Mouse (Mus musculus): ENCODE data around the gene Maats1. TPM values are rescaled to one million over a fixed set of nuclear protein-coding genes. Genes with fewer than 3 reads are reported as not detected.
"Not testable (repeated sequence)": the region's sequence is repeated elsewhere in the genome, so short reads cannot be mapped to it uniquely, and the experiment has no call there.

Gene Maats1
- total RNA-seq, 2 experiments from 2014 or later: 0.89 to 1.0 TPM

DNA sequence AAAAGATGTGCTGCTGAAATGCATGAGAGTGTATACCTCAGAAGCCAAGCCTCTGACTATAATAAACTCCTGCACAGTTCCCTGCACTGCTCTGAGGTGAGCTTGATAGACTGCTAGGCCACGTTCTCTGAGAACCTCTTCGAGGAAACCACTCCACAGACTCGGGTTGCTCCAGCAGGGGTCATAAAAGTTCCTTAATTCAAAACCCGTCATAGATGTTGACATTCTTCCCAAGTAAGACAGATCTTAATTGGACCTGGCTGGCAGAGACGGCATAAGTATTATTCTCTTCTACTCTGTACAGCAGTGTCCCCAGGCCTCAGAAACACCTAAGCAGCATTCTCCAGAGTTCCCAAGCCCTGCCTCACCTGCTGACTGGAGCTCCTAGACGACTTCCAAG lies 9.0 kb upstream of the Maats1 start:
- intact Hi-C loops (cut with DNase I): no loop called here

DNA sequence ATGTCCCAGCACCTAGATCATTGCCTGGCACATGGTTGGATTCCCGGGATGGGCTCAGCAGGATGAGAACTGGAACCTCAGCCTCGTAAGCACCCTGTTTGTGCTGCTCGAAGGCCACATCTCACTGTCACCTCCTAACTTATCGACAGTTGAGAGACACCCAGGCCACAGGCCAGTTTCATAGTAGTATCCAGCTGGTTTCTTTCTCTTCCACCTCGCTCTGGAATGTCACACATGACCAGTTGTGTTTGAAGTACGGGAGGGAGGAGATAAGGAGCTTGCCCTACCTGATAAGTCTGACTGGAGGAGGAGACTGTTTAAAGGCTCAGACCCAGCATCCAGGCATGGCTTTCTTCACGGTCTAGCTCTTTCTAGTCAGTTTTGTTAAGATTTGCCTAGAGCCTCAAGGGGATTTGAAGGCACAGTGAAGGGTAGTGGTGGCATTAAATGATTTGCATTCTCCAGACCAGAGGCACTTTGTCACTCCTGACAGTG lies 8.5 kb upstream of the Maats1 start:
- intact Hi-C loops (cut with DNase I): no loop called here
- no peak for DNase-seq

More for the DNA sequence above, 9.0 kb upstream of the Maats1 start:
- DNase-seq: no peak

DNA sequence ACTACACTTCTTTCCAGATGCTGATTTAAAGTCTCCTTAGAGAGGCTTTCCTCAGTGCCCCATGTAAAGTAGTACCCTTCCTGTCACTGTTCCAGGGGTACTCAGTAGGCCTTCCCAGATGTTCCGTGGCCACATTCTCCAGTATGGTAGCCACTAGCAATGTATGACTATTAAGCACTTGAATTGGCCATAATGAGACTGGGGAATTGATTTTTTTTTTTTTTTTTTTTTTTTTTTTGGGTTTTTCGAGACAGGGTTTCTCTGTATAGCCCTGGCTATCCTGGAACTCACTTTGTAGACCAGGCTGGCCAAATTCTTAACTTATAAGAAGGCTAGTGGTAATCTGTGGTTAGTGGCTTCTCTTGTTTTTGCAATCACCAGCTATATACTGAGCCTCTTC lies 7.9 kb upstream of the Maats1 start:
- DNase-seq: no peak
- intact Hi-C loops (cut with DNase I): loop anchor here (5.0 kb wide), 1 partner anchor 157 kb away; no protein-coding TSS in a partner anchor

DNA sequence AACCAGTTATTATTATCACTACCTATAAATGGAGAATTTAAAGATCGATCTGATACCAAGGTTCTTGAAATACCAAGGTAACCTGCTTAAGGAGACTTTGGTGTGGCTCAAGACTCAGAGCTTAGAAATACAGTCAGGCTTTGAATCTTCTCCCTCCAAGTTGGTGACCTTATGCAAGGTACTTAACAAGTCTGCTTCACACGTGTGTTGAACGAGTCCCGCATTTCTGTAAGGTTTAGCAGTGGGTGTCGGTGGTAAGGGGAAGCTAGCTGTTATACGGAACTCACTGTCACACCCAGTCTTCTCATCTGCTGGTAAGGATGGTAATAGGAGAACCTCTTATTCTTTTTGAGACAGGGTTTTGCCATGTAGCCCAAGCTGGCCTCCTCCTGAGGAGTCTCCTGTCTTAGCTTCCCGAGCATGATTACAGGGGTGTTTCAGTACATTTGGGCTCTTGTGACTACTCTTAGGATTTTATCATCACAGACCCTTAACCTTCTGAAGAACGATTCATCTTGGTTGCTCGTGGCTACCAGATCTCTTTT lies 6.3 kb upstream of the Maats1 start:
- intact Hi-C loops (cut with DNase I): loop anchor here (5.0 kb wide), 1 partner anchor 159 kb away; no protein-coding TSS in a partner anchor

DNA sequence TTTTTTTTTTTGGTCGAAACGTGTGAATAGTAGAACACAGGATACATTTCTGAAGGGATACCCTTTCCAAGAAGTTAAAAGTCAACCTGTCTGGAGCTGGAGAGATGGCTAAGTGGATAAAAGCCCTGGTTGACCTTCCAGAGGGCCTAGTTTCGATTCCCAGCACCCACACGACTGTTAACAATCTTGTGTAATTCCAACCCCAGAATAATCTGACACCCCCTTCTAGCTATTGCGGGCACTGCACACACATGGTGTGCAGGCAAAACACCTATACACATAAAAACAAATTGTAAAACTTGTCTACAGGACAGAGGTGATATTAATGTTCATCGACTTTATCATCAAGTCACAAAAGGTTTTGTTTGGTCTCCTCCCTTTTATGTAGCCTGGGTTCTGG lies 5.6 kb upstream of the Maats1 start:
- DNase-seq: no peak
- intact Hi-C loops (cut with DNase I): loop anchor here (5.0 kb wide), 1 partner anchor 160 kb away; no protein-coding TSS in a partner anchor

More for the DNA sequence above, 6.3 kb upstream of the Maats1 start:
- no peak for DNase-seq

DNA sequence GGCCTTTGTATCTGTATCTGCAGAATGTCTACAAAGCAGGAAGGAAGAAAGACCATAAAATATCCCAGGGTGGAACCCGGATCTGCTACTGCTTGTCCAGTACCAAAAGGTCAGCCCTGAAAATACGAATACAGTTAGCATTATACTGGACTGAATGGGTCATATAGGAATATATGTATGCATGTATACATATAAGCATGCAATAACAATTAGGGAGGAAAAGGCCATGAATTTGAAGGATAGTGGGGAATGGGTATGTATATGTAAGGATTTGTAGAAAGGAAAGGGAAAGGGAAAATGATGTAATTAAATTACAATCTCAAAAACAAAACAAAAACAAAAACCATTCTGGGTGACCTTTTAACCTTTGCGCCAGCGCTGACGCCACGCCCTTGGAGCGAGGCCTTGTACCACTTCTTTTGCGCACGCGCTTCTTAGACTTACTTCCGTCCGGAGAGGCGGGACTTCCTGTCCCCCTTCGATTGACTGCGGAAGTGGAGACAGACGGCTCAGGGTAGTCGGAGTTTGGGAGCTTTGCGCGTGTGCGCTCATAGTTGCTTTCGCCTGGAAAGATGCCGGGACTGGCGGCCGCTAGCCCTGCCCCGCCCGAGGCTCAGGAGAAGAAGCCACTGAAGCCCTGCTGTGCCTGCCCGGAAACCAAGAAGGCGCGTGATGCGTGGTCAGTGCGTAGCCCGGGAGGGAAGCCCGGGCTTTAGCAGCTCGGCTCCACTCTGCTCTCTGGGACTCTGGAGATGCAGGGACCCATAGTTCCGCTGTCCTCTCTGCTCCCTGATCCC lies 4.8 kb upstream of the Maats1 start, which contains the start of the genes Cox17 and Gm21987:
TSS of gene Cox17 (plus strand) at position 463 of the 797 bp plus-strand sequence.
TSS of gene Gm21987 (plus strand) at position 512 of the 797 bp plus-strand sequence.
- DNase-seq: peak; percentile 91
- intact Hi-C loops (cut with DNase I): loop anchor here (5.0 kb wide), 1 partner anchor 161 kb away; no protein-coding TSS in a partner anchor

DNA sequence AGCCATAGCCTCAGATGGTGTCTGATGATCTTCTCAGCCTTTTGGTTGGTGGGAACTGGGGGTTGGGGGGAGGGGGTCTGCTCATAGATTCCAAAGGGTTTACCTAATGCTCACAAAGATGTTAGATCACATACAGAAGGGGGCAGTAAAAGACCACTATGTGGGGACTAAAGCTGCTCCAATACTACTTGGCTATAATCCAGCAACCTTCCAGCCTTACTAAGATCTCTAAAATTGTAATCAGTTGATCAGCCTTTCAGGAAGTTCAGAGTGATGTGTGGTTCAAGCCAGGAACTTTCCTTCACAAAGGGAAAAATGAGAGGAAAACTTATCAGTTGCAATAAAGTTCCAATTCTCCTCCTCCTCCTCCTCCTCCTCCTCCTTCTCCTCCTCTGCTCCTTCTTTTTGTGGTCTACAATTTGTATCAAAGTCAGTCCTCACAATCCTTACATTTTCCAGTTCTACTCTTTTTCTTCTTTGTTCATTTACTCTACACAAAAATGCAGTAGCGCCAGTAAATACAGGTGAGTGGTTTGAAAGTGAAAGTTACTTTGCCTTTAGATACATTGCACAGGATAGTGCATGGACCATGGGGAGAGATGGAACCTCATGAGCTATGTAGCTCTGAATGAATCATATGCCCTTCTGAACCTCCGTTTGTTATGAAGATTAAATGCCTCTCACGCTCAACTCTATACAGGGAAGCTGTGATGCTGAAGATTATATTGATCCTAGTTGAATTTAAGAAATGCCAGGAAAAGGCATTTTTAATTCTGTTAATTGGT lies 3.2 kb upstream of the Maats1 start:
- peak; percentile 23 for DNase-seq
- intact Hi-C loops (cut with DNase I): loop anchor here (5.0 kb wide), 1 partner anchor 162 kb away; no protein-coding TSS in a partner anchor

DNA sequence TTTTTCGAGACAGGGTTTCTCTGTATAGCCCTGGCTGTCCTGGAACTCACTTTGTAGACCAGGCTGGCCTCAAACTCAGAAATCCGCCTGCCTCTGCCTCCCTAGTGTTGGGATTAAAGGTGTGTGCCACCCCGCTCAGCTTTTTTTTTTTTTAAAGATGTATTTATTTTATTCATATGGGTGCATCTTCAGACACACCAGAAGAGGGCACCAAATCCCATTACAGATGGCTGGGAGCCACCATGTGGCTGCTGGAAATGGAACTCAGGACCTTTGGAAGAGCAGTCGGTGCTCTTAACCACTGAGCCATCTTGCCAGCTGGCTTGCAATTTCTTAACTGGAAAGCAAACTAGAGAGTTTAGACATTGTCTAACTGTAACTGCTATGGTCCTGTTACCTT lies 3.9 kb downstream of the Maats1 start:
- intact Hi-C loops (cut with DNase I); DNase-seq: not testable (repeated sequence)

DNA sequence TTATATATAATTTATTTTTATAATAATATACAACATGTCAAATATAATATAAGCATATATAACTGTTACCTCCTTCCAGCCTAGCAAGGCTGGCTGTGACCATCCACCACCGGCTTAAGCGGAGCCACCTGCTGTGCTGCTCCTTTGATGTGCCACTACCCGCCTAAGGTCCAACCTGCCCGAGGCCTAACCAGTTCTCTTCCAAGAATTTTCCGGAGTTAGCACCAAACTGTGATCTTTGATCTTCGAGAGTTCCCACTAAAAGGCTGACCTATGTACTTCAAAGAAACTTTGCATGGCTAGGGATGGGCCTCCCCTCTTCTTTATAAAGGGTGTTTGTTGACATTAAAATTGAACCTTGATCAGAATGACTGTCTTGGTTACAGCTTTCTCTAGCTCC lies 7.5 kb downstream of the Maats1 start:
- intact Hi-C loops (cut with DNase I): no loop called here
- no peak for DNase-seq

DNA sequence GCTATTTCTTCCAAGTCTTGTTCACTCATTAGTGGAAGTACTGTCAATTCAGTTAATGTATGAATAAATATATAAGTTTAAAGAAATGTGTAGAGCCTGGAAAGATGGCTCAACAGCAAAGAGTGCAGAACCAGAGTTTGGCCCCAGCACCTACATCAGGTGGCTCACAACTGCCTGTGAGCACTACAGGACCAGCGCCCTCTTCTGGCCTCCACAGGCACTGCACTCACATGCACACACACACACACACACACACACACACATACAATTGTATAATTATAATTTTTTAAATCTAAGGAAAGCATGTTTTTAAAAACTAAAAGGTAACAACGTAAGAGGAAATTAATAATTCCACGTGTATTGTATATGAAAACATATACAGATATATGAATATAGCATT lies 12.6 kb downstream of the Maats1 start:
- no peak for DNase-seq
- intact Hi-C loops (cut with DNase I): no loop called here

DNA sequence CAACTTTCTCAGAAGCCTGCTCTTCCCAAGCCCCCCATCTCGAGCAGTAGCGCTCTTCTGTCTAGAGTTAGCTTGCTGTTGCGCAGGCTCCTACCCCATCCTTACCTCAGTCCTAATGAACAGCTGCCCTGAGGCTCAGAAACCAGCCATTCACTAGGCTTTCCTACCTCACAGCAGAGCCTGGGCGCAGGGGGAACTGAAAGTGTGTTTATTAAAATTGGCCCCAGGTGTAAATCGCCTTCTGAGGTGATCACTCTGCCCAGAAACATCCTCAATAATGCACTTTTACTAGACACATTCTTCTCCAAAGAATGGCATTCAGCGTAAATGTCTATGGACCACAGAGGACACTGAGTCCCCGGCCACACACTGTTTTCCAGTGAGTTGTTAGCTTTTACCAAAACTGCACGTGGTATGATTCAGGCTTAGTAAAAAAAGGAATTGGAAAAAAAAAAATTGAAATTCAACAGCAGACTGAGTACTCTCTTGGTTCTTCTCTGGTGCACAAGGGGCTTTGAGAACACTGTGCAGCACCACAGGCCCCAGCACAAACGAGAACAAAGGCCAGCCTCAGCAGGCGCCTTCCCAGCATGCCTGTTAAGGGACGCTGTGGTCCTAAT lies 15.1 kb downstream of the Maats1 start:
- no peak for DNase-seq
- intact Hi-C loops (cut with DNase I): no loop called here

DNA sequence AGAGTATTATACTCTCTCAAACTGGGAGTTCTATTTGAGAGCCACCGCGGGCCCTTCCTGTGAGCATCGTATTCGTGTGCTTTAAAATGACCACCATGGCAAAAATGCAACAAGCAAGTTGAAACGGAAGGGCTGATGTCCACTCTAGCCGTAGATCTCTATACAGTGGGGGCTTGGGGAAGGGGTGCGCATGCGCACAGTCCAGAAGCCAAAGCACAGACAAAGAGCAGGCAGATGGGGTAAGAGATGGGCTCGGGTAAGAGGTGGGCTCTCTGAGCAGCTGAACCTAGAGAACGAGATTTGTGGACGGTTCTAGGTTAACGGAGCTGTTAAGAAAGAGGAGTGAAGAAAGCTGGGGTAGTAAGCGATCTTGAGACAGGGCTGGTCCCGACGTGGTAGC lies 17.6 kb downstream of the Maats1 start:
- no peak for DNase-seq
- intact Hi-C loops (cut with DNase I): no loop called here

DNA sequence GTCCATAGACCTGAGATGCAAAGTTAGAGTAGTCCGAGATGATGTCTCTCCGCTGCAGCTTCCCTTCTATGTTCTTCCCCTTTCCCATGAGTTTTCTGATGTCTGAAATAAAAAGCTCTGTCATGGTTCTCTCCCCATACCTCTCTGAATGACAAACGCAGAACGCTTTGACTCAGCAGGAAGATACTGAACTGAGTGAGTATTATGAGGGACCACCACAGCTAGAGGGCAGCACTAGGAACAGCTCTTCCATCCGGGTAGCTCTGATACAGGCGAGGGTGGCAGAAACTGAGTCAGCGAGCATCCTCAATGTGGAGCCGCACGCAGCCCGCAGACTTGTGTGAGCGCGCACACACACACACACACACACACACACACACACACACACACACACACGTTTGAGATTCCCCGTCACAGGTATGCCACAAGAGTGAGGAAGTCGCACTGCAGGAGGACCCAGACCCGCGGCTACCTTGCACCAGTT lies 20.4 kb downstream of the Maats1 start:
- intact Hi-C loops (cut with DNase I): no loop called here
- peak; percentile 63 for DNase-seq

DNA sequence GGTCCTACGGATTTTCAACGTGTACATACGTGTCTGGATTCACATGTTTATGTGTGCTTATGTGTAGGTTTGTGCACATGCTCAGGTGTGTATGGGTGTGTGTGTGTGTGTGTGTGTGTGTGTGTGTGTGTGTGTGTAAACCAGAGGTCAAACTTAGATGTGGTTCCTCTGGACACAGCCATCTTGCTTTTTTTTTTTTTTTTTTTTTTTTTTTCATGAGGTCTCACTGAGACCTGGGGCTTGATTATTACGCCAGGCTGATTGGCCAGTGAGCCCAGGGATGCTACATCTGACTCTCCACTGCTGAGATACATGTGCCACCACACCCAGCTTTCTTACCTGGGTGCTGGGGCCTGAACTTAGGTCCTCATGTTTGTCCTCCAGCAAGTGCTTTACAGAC lies 22.9 kb downstream of the Maats1 start:
- no peak for DNase-seq

DNA sequence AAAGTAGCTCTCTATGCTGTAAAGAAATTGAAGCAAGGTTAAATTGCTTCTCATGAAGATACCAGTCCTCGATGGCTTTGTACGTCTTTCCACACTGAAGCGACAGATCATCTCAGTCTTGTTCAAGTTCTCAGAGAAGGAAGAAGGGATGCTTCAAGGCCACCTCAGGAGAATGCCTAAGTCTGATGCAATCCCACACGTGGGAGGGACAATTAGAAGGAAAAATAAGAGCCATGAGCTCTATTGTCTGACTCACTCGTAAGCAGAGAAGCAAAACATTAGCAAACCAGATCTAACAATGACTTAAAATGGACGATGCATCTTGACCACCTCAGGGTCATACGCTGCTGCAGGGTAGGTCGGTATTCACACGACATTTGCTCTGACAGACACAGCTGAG lies 23.5 kb downstream of the Maats1 start:
- DNase-seq: no peak
- intact Hi-C loops (cut with DNase I): no loop called here

More for the DNA sequence above, 22.9 kb downstream of the Maats1 start:
- intact Hi-C loops (cut with DNase I): no loop called here

DNA sequence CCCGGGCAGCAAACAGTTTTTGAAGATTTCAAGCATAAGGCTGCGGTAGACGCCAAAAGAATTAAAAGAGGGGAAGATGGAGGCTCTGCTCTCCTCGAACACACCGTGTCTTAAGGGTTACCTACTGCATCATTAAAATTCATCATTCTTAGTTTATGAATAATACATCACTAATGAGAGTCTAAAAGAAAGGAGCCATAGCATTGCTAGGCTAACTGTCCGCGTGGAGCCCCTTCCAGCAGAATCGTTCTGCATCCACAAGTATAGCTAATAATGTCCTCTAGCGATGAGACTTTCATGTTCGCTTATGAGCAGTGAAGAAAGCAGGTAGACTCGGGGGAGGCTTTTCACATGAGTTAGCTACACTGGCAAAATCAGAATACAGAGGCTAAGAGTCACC lies 33.7 kb downstream of the Maats1 start:
- no peak for DNase-seq
- intact Hi-C loops (cut with DNase I): no loop called here

DNA sequence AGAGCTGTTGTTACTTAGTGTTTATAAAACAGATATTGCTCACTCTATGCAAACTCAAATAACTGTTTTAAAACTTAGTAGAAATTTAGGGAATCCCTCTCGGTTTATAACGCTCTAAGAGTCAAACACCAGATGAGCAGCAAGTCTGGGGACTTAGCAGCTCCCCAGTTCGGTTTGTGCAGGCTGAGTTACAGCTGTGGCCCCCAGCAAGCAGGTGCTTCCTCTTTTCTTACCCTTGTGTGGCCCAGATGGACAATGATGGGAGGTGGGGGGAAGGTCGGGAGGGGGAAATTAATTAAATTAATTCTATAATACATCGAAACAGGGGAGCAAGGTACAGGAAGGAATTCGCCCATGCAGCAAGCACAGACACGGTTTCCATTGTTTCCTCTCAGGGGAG lies 34.3 kb downstream of the Maats1 start:
- intact Hi-C loops (cut with DNase I): no loop called here
- no peak for DNase-seq

DNA sequence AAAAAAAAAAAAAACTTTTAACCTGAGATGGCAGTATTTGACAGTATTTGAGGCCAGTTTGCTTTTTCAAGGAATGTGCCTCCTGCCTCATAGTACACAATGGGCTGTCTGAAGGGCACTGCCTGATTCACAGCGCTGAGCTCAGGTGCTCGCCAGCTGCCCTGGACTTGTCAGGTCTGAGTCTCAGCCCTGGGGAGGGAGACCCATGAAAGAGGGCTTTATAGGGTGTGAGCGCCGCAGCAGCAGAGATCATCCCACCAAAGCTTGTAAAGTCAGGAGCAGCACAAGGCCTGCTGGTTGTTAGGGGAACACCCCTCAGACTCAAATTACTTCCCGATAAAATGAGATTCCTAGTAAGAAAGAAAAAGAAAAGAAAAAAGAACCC lies 34.7 kb downstream of the Maats1 start:
- DNase-seq: no peak
- intact Hi-C loops (cut with DNase I): no loop called here

DNA sequence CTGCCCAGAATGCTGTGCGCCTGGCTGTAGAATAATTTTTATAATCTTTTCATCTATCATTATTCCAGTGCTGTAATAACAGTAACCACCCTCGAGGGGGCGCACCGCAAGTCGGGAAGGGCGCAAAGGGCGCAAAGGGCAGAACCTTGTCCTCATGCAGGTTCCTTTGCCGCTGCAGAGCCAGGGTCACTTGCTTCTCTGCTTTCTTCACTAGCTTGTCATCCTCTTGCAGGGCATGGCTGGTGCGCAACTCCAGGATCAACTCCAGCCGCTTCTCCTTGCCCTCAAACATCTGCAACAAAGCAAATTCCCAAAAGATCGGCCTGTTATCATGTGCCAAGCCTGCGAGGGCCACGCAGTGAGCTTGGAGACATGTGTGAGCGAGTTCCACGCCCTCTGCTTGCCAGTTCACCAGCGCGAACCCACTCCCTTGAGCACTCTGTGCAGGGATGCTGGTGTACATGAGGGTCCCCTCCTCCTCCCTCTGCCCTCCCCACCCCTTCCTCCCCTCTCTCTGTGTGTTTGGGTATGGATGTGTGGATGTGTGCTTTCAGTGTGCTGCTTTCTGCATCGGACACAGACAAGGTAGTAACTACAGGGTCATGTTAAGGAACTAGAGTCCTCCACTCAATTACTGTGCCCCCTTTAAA lies 35.2 kb downstream of the Maats1 start:
- DNase-seq: peak; percentile 4
- intact Hi-C loops (cut with DNase I): no loop called here
